Mouse (Mus musculus): Measurements from ENCODE around the gene Fancd2os.

The Fancd2os gene

GRCm38 (mm10) chr6:113600543-113601139, at the start of gene Fancd2os:
Gene Fancd2os, minus strand, starts transcription at chr6:113600715.
- DNase-seq (ENCODE audit: low spot score) = no peak

GRCm38 (mm10) chr6:113650197-113650640, 49.7 kb upstream of the Fancd2os start:
- DNase-seq (ENCODE audit: low spot score) = no peak

GRCm38 (mm10) chr6:113649346-113650196, 49.1 kb upstream of the Fancd2os start:
- DNase-seq (ENCODE audit: low spot score) = no peak

- no peak for DNase-seq (ENCODE audit: low spot score)
Measured at GRCm38 (mm10) chr6:113644808-113645207, 44.3 kb upstream of the Fancd2os start.

- no peak for DNase-seq (ENCODE audit: low spot score)
Measured at GRCm38 (mm10) chr6:113643967-113644366, 43.5 kb upstream of the Fancd2os start.

- DNase-seq (ENCODE audit: low spot score) = no peak
Measured at GRCm38 (mm10) chr6:113643021-113643420, 42.5 kb upstream of the Fancd2os start.

- DNase-seq (ENCODE audit: low spot score) = no peak
Measured at GRCm38 (mm10) chr6:113642605-113643004, 42.1 kb upstream of the Fancd2os start.

- no peak for DNase-seq (ENCODE audit: low spot score)
Measured at GRCm38 (mm10) chr6:113639201-113639600, 38.7 kb upstream of the Fancd2os start.

- peak; percentile 94 for DNase-seq (ENCODE audit: low spot score)
Measured at GRCm38 (mm10) chr6:113638302-113639040, 38.0 kb upstream of the Fancd2os start, which contains the start of gene Irak2. Gene Irak2, plus strand, starts transcription at chr6:113638467.

- DNase-seq (ENCODE audit: low spot score) = no peak
Measured at GRCm38 (mm10) chr6:113632863-113633262, 32.3 kb upstream of the Fancd2os start.

- no peak for DNase-seq (ENCODE audit: low spot score)
Measured at GRCm38 (mm10) chr6:113630322-113630721, 29.8 kb upstream of the Fancd2os start.

- DNase-seq (ENCODE audit: low spot score) = no peak
Measured at GRCm38 (mm10) chr6:113624989-113625770, 24.7 kb upstream of the Fancd2os start.

GRCm38 (mm10) chr6:113623941-113624751, 23.6 kb upstream of the Fancd2os start, which contains the start of gene Vhl:
Gene Vhl, plus strand, starts transcription at chr6:113623959.
- DNase-seq (ENCODE audit: low spot score) = peak; percentile 81

- DNase-seq (ENCODE audit: low spot score) = no peak
Measured at GRCm38 (mm10) chr6:113623386-113623785, 22.9 kb upstream of the Fancd2os start.

- DNase-seq (ENCODE audit: low spot score) = no peak
Measured at GRCm38 (mm10) chr6:113615489-113615888, 15.0 kb upstream of the Fancd2os start.

GRCm38 (mm10) chr6:113614997-113615396, 14.5 kb upstream of the Fancd2os start:
- no peak for DNase-seq (ENCODE audit: low spot score)

- no peak for DNase-seq (ENCODE audit: low spot score)
Measured at GRCm38 (mm10) chr6:113614152-113614551, 13.6 kb upstream of the Fancd2os start.

GRCm38 (mm10) chr6:113612258-113612969, 11.9 kb upstream of the Fancd2os start:
- DNase-seq (ENCODE audit: low spot score) = no peak

- DNase-seq (ENCODE audit: low spot score) = no peak
Measured at GRCm38 (mm10) chr6:113609293-113609692, 8.8 kb upstream of the Fancd2os start.

- DNase-seq (ENCODE audit: low spot score) = no peak
Measured at GRCm38 (mm10) chr6:113608871-113609270, 8.4 kb upstream of the Fancd2os start.
